11 mouse cellular contexts compared by ENCODE assay signal in the genomic region with DNA sequence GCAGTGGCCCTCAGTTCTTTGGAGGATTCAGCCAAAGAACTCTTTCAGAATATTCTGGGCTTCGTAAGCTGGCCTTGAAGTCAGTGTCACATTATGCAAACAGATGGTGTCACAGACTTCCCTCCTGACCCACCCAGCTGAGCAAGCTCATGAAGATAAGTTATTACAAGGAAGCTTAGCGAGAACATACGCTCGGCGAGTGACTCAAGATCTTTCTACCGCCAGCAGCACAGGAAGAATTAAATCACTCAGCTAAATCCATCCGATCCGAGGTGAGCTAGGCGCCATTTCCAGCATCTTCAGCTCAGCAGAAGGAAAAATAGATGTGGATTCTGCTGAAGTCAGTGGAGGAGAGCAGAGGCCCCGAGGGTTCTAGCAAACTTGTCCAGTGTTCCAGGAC. TPM values are rescaled to one million over a fixed set of nuclear protein-coding genes. Genes with fewer than 3 reads are reported as not detected.
DNase-seq lines count a peak whose midpoint lies in the region; ATAC-seq lines count a peak whose summit lies in the region.
"Had no signal": no experiment of that assay in that cellular context is flagged by ENCODE, and none has a peak within 500 bp of the region (broad histone marks: within the 10 kb centered on the region; RNA-seq: fewer than 3 reads in every experiment).

No protein-coding gene starts in this region.

- no peak overlapping the region for H3K4me3 ChIP-seq in forebrain, embryonic 15.5 days
- H3K4me3 ChIP-seq in forebrain, embryonic 14.5 days (ENCODE audit: low read depth, low read length) = no peak overlapping the region
- no peak overlapping the region for H3K4me3 ChIP-seq in intestine, embryonic 15.5 days (replicated peaks)
- H3K4me3 ChIP-seq in heart, embryonic 10.5 days = no peak overlapping the region
- H3K4me3 ChIP-seq: heart, adult 2 months had no signal

- no peak overlapping the region for H3K27ac ChIP-seq in forebrain, embryonic 15.5 days (replicated peaks)
- no peak overlapping the region for H3K27ac ChIP-seq in forebrain, embryonic 14.5 days (ENCODE audit: low read depth, low read length)
- peak overlapping the region; percentile 7; the same call in 1 of the 2 replicates for H3K27ac ChIP-seq in intestine, embryonic 15.5 days
- H3K27ac ChIP-seq in heart, embryonic 10.5 days = no peak overlapping the region
- H3K27ac ChIP-seq: heart, adult 2 months; liver, embryonic 14.5 days had no signal

- peaks cover 15% of the 10 kb centered on the region for H3K4me1 ChIP-seq in forebrain, embryonic 15.5 days
- peaks cover 18% of the 10 kb centered on the region; the same call in 1 of the 2 replicates for H3K4me1 ChIP-seq in forebrain, embryonic 14.5 days (ENCODE audit: control insufficient read depth, insufficient read depth, low read length)
- H3K4me1 ChIP-seq in intestine, embryonic 15.5 days (replicated peaks) = no peaks in the 10 kb centered on the region
- no peaks in the 10 kb centered on the region for H3K4me1 ChIP-seq in heart, embryonic 10.5 days

- WGBS in forebrain, embryonic 15.5 days = 72% methylated on average over 10 of the region's 10 CpGs
- WGBS in forebrain, embryonic 14.5 days = 73% methylated on average over 10 of the region's 10 CpGs
- 39% methylated on average over 10 of the region's 10 CpGs for WGBS in intestine, embryonic 15.5 days
- 62% methylated on average over 10 of the region's 10 CpGs for WGBS in heart, embryonic 10.5 days

- peak; percentile 30; the same call in 1 of the 2 replicates for ATAC-seq in forebrain, embryonic 15.5 days (replicated peaks)
- ATAC-seq in forebrain, embryonic 14.5 days = no peak
- ATAC-seq in intestine, embryonic 15.5 days = peak; percentile 80

- no peak for DNase-seq in forebrain, embryonic 14.5 days (ENCODE audit: low spot score)
- peak; percentile 41 for DNase-seq in layer of hippocampus, adult 11-12 months (ENCODE audit: low spot score)
- DNase-seq in layer of hippocampus, postnatal 10 days (ENCODE audit: low spot score in 2 of 2) = no peak
- peak; percentile 18 for DNase-seq in adrenal gland, adult 8-10 months
- no peak for DNase-seq in heart, embryonic 10.5 days (ENCODE audit: low spot score)
- DNase-seq in heart, adult 8-10 months (ENCODE audit: low spot score) = no peak
- DNase-seq: heart, adult 2 months; thymus, postnatal 4 days had no signal

- 0 out of 2 replicates have a peak, but pooled peaks cover under 1% of the 10 kb centered on the region for H3K36me3 ChIP-seq in forebrain, embryonic 15.5 days
- H3K36me3 ChIP-seq in forebrain, embryonic 14.5 days (ENCODE audit: control insufficient read depth, insufficient read depth, low read length) = 0 out of 2 replicates have a peak, but pooled peaks cover 7% of the 10 kb centered on the region
- no peaks in the 10 kb centered on the region for H3K36me3 ChIP-seq in intestine, embryonic 15.5 days
- H3K36me3 ChIP-seq in heart, embryonic 10.5 days = no peaks in the 10 kb centered on the region

- H3K9ac ChIP-seq in forebrain, embryonic 15.5 days (replicated peaks) = no peak overlapping the region
- H3K9ac ChIP-seq in forebrain, embryonic 14.5 days (ENCODE audit: low read length) = no peak overlapping the region
- H3K9ac ChIP-seq in intestine, embryonic 15.5 days = no peak overlapping the region
- H3K9ac ChIP-seq: liver, embryonic 14.5 days had no signal

- H3K9me3 ChIP-seq in forebrain, embryonic 15.5 days = no peaks in the 10 kb centered on the region
- no peaks in the 10 kb centered on the region for H3K9me3 ChIP-seq in forebrain, embryonic 14.5 days (replicated peaks; ENCODE audit: control insufficient read depth, low read length)
- no peaks in the 10 kb centered on the region for H3K9me3 ChIP-seq in intestine, embryonic 15.5 days
- H3K9me3 ChIP-seq in heart, embryonic 10.5 days = no peaks in the 10 kb centered on the region

- no peak overlapping the region for H3K4me2 ChIP-seq in forebrain, embryonic 15.5 days (replicated peaks)
- H3K4me2 ChIP-seq in forebrain, embryonic 14.5 days (ENCODE audit: low read length) = no peak overlapping the region
- no peak overlapping the region for H3K4me2 ChIP-seq in intestine, embryonic 15.5 days (replicated peaks)

- H3K27me3 ChIP-seq in forebrain, embryonic 15.5 days = no peaks in the 10 kb centered on the region
- no peaks in the 10 kb centered on the region for H3K27me3 ChIP-seq in forebrain, embryonic 14.5 days (replicated peaks; ENCODE audit: control insufficient read depth, insufficient read depth, low read length)
- H3K27me3 ChIP-seq in intestine, embryonic 15.5 days (replicated peaks) = no peaks in the 10 kb centered on the region
- H3K27me3 ChIP-seq in heart, embryonic 10.5 days (ENCODE audit: insufficient read depth, poor library complexity, severe bottlenecking) = no peaks in the 10 kb centered on the region

RNA-seq across cellular contexts. Expression of gene Sel1l3, which starts 26.5 kb away (rescaled TPM):
- polyA plus RNA-seq in forebrain, embryonic 15.5 days (2015; fragmentation: Nextera tagmentation; extraction: Ambion mirVana) = 11.0 and 11.4 TPM in 2 replicates
- polyA plus RNA-seq in forebrain, embryonic 14.5 days (2014; fragmentation: Nextera tagmentation; extraction: Ambion mirVana) = 11.0 and 11.2 TPM in 2 replicates
- total RNA-seq in layer of hippocampus, postnatal 10 days (2021) = 10 to 100 TPM; 43.1 to 47.0 TPM
- 1 to 10 TPM; 1.5 to 3.9 (median 2.1) TPM for total RNA-seq in adrenal gland, adult 8-10 months (2022)
- 12.2 and 13.9 TPM in 2 replicates for polyA plus RNA-seq in intestine, embryonic 15.5 days (2015; fragmentation: Nextera tagmentation; extraction: Ambion mirVana)
- polyA plus RNA-seq in heart, embryonic 10.5 days (2016; fragmentation: Nextera tagmentation; extraction: Ambion mirVana) = 1.7 and 1.9 TPM in 2 replicates
- 1 to 10 TPM; 1.2 to 1.8 (median 1.6) TPM for total RNA-seq in heart, adult 8-10 months (2022)

Comparison
In these comparisons a context has a peak if more than half of its experiments do, and no peak if none do; other contexts are left out.
1. DNase-seq: peak in layer of hippocampus, adult 11-12 months (single experiment) and adrenal gland, adult 8-10 months (single experiment); none in forebrain, embryonic 14.5 days (single experiment), layer of hippocampus, postnatal 10 days (0 of 2), heart, embryonic 10.5 days (single experiment) and heart, adult 8-10 months (single experiment).